ENCODE assay signal across 34 mouse cellular contexts in genomic region chr3:35294771-35295170, GRCm38 (mm10).
"Had no signal": no experiment of that assay in that cellular context is flagged by ENCODE, and none has a peak within 500 bp of the region (broad histone marks: within the 10 kb centered on the region; RNA-seq: fewer than 3 reads in every experiment).

No protein-coding gene starts in this region.

- H3K36me3 ChIP-seq: heart, embryonic 10.5 days; heart, embryonic 12.5 days; heart, embryonic 13.5 days; heart, embryonic 15.5 days; hindbrain, embryonic 10.5 days; hindbrain, embryonic 12.5 days; hindbrain, embryonic 13.5 days; hindbrain, embryonic 15.5 days; intestine, embryonic 15.5 days; kidney, embryonic 15.5 days had no signal

- H3K4me1 ChIP-seq: heart, embryonic 15.5 days; hindbrain, embryonic 10.5 days; hindbrain, embryonic 12.5 days; hindbrain, embryonic 13.5 days; hindbrain, embryonic 15.5 days; intestine, embryonic 15.5 days; kidney, embryonic 15.5 days had no signal

- H3K9me3 ChIP-seq: heart, embryonic 10.5 days; heart, embryonic 12.5 days; heart, embryonic 15.5 days; hindbrain, embryonic 10.5 days; hindbrain, embryonic 12.5 days; hindbrain, embryonic 13.5 days; hindbrain, embryonic 15.5 days; intestine, embryonic 15.5 days; kidney, embryonic 15.5 days had no signal

- H3K27ac ChIP-seq: heart, embryonic 10.5 days; heart, embryonic 13.5 days; heart, embryonic 15.5 days; hindbrain, embryonic 10.5 days; hindbrain, embryonic 12.5 days; hindbrain, embryonic 13.5 days; hindbrain, embryonic 14.5 days; hindbrain, embryonic 15.5 days; hindbrain, postnatal 0 days; intestine, embryonic 15.5 days; kidney, embryonic 15.5 days; kidney, postnatal 0 days; layer of hippocampus, adult 2 months had no signal

- DNase-seq: heart, postnatal 14 days; heart, postnatal 36 days; heart, postnatal 4 days; kidney, adult 11 months; kidney, adult 18-20 months; kidney, adult 2 months; kidney, adult 8-10 months; kidney, adult 9 months; kidney, postnatal 10 days; kidney, postnatal 14 days; kidney, postnatal 25 days; kidney, postnatal 36 days; kidney, postnatal 4 days; layer of hippocampus, adult 9-11 months; layer of hippocampus, postnatal 36 days had no signal

- H3K4me3 ChIP-seq: heart, embryonic 10.5 days; heart, embryonic 12.5 days; heart, embryonic 13.5 days; heart, embryonic 15.5 days; hindbrain, embryonic 10.5 days; hindbrain, embryonic 12.5 days; hindbrain, embryonic 13.5 days; hindbrain, embryonic 15.5 days; intestine, embryonic 15.5 days; kidney, embryonic 15.5 days; layer of hippocampus, adult 2 months had no signal

- H3K4me2 ChIP-seq: heart, embryonic 11.5 days; heart, embryonic 12.5 days; heart, embryonic 13.5 days; heart, embryonic 15.5 days; hindbrain, embryonic 12.5 days; hindbrain, embryonic 13.5 days; hindbrain, embryonic 14.5 days; hindbrain, embryonic 15.5 days; intestine, embryonic 15.5 days; kidney, embryonic 15.5 days had no signal

- H3K27me3 ChIP-seq: heart, embryonic 12.5 days; heart, embryonic 13.5 days; heart, embryonic 15.5 days; hindbrain, embryonic 12.5 days; hindbrain, embryonic 13.5 days; hindbrain, embryonic 15.5 days; intestine, embryonic 15.5 days; kidney, embryonic 15.5 days had no signal

- H3K9ac ChIP-seq: heart, embryonic 12.5 days; heart, embryonic 13.5 days; heart, embryonic 15.5 days; hindbrain, embryonic 12.5 days; hindbrain, embryonic 13.5 days; hindbrain, embryonic 14.5 days; hindbrain, embryonic 15.5 days; intestine, embryonic 15.5 days; kidney, embryonic 15.5 days had no signal

- ATAC-seq: hindbrain, embryonic 16.5 days; hindbrain, postnatal 0 days; inflammation-experienced regulatory T-cells, adult 6 months; intestine, embryonic 15.5 days; intestine, embryonic 16.5 days; intestine, postnatal 0 days had no signal
